Mouse (Mus musculus): ENCODE results near the gene Tbk1. TPM values are rescaled to one million over a fixed set of nuclear protein-coding genes. Genes with fewer than 3 reads are reported as not detected.

Gene Tbk1
- polyA plus RNA-seq, 1 experiment from 2014 or later = 36.3 TPM

DNA sequence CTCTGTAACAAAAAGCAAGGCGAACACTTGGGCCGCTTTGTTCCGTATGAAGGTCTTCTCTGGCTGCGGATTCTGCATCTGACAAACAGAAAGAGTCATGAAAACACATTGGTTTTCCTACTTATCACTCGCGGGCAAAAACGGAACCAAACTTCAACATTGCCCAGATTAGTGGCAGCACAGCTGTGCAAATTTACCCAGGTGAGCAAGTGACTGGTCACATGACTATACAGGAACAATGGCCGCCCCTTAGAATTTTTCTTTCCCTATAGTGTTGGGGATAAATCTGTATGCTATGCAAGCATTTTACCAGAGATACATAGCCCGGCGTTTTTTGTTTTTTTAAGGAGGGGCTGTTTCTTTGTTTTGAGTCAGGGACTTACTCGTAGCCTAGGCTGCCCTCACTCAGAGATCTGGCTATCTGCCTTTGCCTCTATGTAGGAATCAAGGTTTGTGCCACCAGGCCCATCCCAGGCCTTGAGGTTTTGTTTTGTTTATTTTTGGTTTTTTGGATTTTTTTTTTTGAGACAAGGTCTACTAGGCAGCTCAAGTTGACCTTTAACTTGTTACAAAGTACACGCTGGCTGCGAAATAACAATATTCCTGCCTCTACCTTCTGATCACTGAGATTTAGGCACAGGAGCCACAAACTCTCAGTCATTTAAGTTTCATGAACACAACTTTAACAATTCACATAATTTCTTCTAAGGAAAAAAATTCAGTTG, 28.7 kb upstream of the Tbk1 start:
- H3K27me3 ChIP-seq = no peaks in the 10 kb centered on the region
- no peak overlapping the region for H3K4me2 ChIP-seq (replicated peaks)
- no peak overlapping the region for H3K9ac ChIP-seq (replicated peaks)
- no peak overlapping the region for H3K4me3 ChIP-seq
- WGBS = 97% methylated on average over 13 of the region's 13 CpGs
- no peak for ATAC-seq (replicated peaks)
- no peaks in the 10 kb centered on the region for H3K9me3 ChIP-seq
- peaks cover 79% of the 10 kb centered on the region for H3K36me3 ChIP-seq
- H3K4me1 ChIP-seq = no peaks in the 10 kb centered on the region
- H3K27ac ChIP-seq (replicated peaks) = no peak overlapping the region

DNA sequence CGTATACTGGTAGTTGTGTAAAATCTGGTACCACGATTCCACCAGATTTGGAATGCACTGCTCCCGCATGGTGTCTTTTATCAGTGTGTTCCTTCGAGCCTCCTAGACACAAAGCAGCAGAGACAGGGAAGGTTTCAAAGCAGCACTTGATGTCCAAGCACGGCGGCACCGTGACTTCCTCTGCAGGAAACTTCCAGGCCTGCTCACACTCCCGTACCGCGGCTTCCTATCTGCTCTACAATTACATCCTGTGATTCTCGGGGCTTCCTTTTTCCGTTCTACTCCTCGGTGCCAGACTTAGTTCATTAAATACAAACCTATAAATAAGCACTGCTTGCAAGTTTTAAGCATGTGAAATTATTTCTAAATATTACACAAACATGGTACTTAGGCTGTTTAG, 27.0 kb upstream of the Tbk1 start:
- no peak overlapping the region for H3K4me3 ChIP-seq
- ATAC-seq (replicated peaks) = no peak
- 92% methylated on average over 13 of the region's 13 CpGs for WGBS
- H3K4me2 ChIP-seq (replicated peaks) = no peak overlapping the region
- no peak overlapping the region for H3K9ac ChIP-seq (replicated peaks)
- peaks cover 82% of the 10 kb centered on the region for H3K36me3 ChIP-seq
- no peaks in the 10 kb centered on the region for H3K4me1 ChIP-seq
- H3K9me3 ChIP-seq = no peaks in the 10 kb centered on the region
- H3K27ac ChIP-seq (replicated peaks) = no peak overlapping the region
- H3K27me3 ChIP-seq = no peaks in the 10 kb centered on the region

DNA sequence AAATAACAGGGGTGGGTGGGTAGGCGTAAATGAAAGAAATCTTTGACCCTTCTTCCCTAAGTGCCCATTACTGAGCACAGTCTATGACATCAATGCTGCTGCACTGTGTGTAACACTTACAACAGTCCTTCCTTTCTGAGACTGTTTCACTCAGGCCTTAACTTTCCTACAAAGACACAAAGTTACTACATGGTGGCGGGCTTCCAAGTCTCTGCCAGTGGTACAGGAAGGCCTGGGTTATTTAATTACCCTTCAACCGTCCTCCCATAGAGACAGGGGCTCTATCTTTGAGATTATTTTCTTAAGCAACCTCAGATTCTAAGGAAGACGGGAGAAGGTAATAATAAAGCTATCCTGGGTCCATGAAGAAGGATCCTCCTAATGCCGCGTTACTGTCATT, 25.9 kb upstream of the Tbk1 start:
- H3K9me3 ChIP-seq = no peaks in the 10 kb centered on the region
- no peaks in the 10 kb centered on the region for H3K27me3 ChIP-seq
- peaks cover 81% of the 10 kb centered on the region for H3K36me3 ChIP-seq
- no peak overlapping the region for H3K4me3 ChIP-seq
- H3K27ac ChIP-seq (replicated peaks) = no peak overlapping the region
- no peaks in the 10 kb centered on the region for H3K4me1 ChIP-seq
- no peak overlapping the region for H3K4me2 ChIP-seq (replicated peaks)
- no peak overlapping the region for H3K9ac ChIP-seq (replicated peaks)
- WGBS = 92% methylated on average over 6 of the region's 6 CpGs
- no peak for ATAC-seq (replicated peaks)

DNA sequence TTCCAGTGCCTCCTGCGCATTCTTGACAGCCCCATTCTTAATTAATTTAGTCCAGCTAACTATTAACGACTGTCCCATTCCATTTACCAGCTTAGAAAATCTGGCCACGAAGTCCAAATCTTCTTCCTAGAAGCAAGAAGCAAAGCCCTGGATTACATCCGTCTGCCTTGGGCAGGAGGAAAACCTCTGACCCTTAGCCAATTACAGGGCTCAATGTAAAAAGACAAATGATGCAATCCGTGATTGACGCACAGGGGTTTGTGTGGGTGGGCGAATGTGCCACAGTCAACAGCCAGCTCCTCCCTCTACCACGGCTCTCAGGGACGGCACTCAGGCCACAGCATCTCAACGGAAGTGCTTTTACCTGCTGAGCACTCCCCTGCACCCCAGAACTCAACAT, 25.0 kb upstream of the Tbk1 start:
- no peak overlapping the region for H3K4me2 ChIP-seq (replicated peaks)
- 62% methylated on average over 10 of the region's 10 CpGs for WGBS
- H3K4me1 ChIP-seq = no peaks in the 10 kb centered on the region
- no peaks in the 10 kb centered on the region for H3K27me3 ChIP-seq
- no peak overlapping the region for H3K9ac ChIP-seq (replicated peaks)
- no peak overlapping the region for H3K4me3 ChIP-seq
- H3K9me3 ChIP-seq = no peaks in the 10 kb centered on the region
- no peak for ATAC-seq (replicated peaks)
- H3K27ac ChIP-seq (replicated peaks) = no peak overlapping the region
- H3K36me3 ChIP-seq = peaks cover 81% of the 10 kb centered on the region

DNA sequence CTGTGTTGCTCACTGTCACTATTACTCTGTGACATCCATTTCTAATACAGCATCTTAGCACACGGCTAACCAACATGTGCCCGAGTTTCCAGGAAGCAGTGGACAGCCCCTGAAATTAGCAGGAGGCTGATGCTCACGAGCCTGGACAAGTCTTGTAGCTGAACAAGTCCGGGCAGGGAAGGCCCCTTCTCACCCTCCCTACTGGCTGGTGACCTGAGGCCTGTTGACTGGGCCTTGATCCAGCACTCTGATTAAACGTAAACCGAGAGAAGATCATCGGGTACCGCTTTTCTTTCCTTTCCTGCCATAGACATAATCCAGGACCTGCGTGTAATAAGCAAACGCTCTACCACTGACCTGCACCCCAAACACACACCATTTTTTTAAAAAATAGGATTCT, 21.6 kb upstream of the Tbk1 start:
- Histone ChIP-seq H3K4me1 (no peaks in the 10 kb centered on the region), H3K36me3 (peaks cover 88% of the 10 kb centered on the region), H3K9me3 (no peaks in the 10 kb centered on the region), H3K4me2 (replicated peaks) (no peak overlapping the region), H3K9ac (replicated peaks) (no peak overlapping the region), H3K27ac (replicated peaks) (no peak overlapping the region), H3K27me3 (no peaks in the 10 kb centered on the region), H3K4me3 (no peak overlapping the region)
- 94% methylated on average over 10 of the region's 10 CpGs for WGBS
- ATAC-seq (replicated peaks) = no peak

DNA sequence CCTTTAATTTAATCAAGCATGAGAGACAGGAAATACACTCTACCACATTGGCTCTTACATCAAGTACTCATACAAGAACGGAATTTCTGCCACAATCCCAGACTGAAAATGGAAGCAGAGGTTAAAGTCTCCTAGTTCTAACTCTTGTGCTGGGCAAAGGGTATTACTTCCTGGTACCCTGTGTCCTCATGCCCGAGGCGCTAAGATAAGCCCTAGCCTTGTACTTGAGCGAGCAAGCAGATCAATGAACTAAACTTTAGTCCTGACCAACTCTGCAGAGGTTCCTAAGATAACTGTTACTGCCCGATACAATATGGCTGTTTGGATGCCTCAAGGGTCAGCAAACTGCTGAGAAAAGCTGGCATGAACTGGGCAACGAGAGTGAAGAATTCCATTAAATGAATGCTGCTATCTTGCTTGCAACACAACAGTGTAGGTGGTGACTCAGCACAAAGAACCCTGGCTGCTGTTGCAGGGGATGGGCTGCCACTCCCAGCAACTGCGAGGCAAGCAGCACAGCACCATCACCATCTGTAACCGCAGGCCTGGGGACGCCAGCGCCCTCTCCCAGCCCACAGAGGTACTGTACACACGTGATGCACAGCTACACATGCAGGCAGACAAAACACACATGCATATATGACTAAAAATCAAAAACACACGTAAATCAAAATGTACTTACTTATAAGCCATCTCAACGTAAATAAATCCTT, 18.2 kb upstream of the Tbk1 start:
- H3K27ac ChIP-seq (replicated peaks) = no peak overlapping the region
- WGBS = 96% methylated on average over 13 of the region's 13 CpGs
- no peaks in the 10 kb centered on the region for H3K27me3 ChIP-seq
- no peak overlapping the region for H3K9ac ChIP-seq (replicated peaks)
- no peak overlapping the region for H3K4me3 ChIP-seq
- no peaks in the 10 kb centered on the region for H3K9me3 ChIP-seq
- no peak overlapping the region for H3K4me2 ChIP-seq (replicated peaks)
- peaks cover 85% of the 10 kb centered on the region for H3K36me3 ChIP-seq
- no peaks in the 10 kb centered on the region for H3K4me1 ChIP-seq
- no peak for ATAC-seq (replicated peaks)

DNA sequence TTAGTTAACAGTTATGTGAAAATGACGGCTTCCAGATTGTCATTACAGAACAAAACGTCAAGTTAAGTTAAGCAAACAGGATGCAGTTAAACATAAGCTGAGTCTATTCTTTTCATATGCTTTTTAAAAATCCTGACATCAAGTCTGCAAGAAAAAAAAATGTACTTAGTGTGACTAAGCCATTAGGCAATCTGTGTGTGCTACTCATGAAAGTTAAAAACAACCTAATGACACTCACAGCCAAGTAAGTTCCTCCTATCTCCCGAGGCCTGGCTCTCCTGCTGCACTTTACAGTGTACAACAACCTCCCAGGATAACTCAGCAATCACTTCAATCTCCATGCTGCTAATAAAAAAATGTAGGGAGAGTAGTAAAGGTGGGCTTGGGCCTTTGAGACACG, 17.0 kb upstream of the Tbk1 start:
- Histone ChIP-seq H3K36me3 (peaks cover 89% of the 10 kb centered on the region), H3K4me3 (no peak overlapping the region), H3K27ac (replicated peaks) (no peak overlapping the region), H3K27me3 (no peaks in the 10 kb centered on the region), H3K9me3 (no peaks in the 10 kb centered on the region), H3K4me2 (replicated peaks) (no peak overlapping the region), H3K4me1 (no peaks in the 10 kb centered on the region), H3K9ac (replicated peaks) (no peak overlapping the region)
- 93% methylated on average over 4 of the region's 4 CpGs for WGBS
- ATAC-seq (replicated peaks) = no peak

DNA sequence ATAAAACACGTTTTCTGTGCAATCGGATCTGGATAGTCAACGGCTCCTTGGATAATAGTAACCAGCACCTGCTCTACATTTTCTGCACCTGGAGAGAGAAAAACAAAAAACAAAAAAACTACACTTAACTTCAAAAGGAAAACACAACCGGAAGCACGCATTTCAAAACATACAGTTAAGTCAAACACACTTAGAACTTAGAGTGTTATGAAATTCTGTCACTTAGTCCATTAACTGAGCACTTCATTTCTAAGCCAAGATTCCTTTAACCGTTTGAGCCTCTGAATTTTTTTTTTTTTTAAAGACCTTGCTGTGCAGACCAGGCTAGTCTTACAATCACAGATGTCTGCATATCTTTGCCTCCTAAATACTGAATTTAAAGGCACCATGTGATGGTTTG, 14.7 kb upstream of the Tbk1 start:
- no peaks in the 10 kb centered on the region for H3K27me3 ChIP-seq
- no peaks in the 10 kb centered on the region for H3K4me1 ChIP-seq
- no peak for ATAC-seq (replicated peaks)
- 87% methylated on average over 6 of the region's 6 CpGs for WGBS
- no peak overlapping the region for H3K27ac ChIP-seq (replicated peaks)
- no peaks in the 10 kb centered on the region for H3K9me3 ChIP-seq
- H3K4me2 ChIP-seq (replicated peaks) = no peak overlapping the region
- H3K36me3 ChIP-seq = peaks cover 76% of the 10 kb centered on the region
- no peak overlapping the region for H3K4me3 ChIP-seq
- H3K9ac ChIP-seq (replicated peaks) = no peak overlapping the region

DNA sequence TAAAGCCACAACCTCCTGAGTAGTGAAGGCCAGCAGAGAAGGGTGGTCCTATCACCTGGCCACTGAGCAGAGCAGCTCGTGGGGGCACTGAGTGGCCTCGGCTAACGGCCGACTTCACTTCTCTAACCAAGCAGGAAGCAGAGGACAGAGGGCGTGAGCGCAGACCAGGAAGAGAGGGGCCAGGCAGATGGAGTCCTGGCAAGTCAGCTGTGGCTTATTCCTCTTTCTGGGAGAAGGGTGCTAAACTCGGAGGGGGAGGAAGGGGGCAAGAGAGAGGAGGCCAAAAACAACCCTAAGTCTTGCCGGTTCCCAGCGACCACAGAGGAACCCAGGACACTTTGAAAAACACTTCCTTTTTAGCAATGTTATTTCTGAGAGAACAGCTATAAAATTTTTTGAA, 10.0 kb upstream of the Tbk1 start:
- no peaks in the 10 kb centered on the region for H3K9me3 ChIP-seq
- H3K4me2 ChIP-seq (replicated peaks) = no peak overlapping the region
- no peaks in the 10 kb centered on the region for H3K4me1 ChIP-seq
- no peak overlapping the region for H3K27ac ChIP-seq (replicated peaks)
- no peak overlapping the region for H3K4me3 ChIP-seq
- H3K27me3 ChIP-seq = no peaks in the 10 kb centered on the region
- 89% methylated on average over 9 of the region's 9 CpGs for WGBS
- H3K9ac ChIP-seq (replicated peaks) = no peak overlapping the region
- no peak for ATAC-seq (replicated peaks)
- peaks cover 50% of the 10 kb centered on the region for H3K36me3 ChIP-seq

DNA sequence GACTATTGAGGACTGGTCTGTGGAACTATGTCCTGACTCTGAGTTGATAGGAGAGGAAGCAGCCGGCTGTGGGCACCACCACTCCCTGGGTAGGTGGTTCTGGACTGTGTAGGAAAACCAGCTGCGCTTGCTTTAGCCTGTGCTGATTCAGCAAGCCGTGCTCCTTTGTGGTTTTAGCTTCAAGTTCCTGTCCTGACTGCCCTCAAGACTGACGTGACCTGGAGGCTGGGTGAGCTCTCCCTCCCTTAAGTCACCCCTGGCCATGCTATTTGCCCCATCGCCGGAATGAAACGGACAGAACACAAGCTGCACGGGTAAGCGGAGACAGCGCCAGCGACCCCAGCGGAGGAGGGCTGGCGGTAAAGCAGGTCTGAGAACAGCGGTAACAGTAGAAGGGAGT, 4.5 kb upstream of the Tbk1 start:
- Histone ChIP-seq H3K36me3 (peaks cover 20% of the 10 kb centered on the region), H3K9me3 (no peaks in the 10 kb centered on the region), H3K4me3 (no peak overlapping the region), H3K4me1 (no peaks in the 10 kb centered on the region), H3K9ac (replicated peaks) (no peak overlapping the region), H3K4me2 (replicated peaks) (no peak overlapping the region), H3K27ac (replicated peaks) (no peak overlapping the region), H3K27me3 (no peaks in the 10 kb centered on the region)
- no peak for ATAC-seq (replicated peaks)
- WGBS = 93% methylated on average over 14 of the region's 14 CpGs

DNA sequence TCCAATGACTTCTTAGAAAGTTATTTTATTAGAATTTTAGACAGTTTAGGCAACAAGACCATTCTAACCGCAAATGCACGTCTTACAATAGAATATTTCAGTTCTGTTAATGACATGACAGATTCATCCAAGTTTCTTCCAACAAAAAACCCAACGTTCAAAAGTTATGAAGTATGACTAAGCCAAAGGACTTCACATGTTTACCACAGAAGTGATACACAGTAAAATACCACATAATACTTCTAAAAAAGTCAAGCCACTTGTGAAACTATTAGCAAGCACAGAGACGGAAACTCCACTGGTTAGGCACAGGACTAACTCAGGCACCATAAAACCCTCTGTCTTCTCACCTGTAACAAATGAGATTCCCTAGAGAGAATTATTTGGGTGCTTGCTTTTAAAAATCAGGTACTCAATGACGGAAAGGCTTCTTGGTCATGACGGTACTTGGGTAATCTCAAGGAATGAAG, 819 bp upstream of the Tbk1 start:
- H3K36me3 ChIP-seq = peaks cover 19% of the 10 kb centered on the region
- no peak for ATAC-seq (replicated peaks)
- H3K4me1 ChIP-seq = peaks cover 13% of the 10 kb centered on the region
- H3K27me3 ChIP-seq = no peaks in the 10 kb centered on the region
- H3K4me2 ChIP-seq (replicated peaks) = peak overlapping the region; percentile 66
- 63% methylated on average over 6 of the region's 6 CpGs for WGBS
- H3K9ac ChIP-seq (replicated peaks) = peak overlapping the region; percentile 81; the same call in 1 of the 2 replicates
- peak overlapping the region; percentile 58; the same call in 1 of the 2 replicates for H3K27ac ChIP-seq (replicated peaks)
- H3K4me3 ChIP-seq = peak overlapping the region; percentile 77
- H3K9me3 ChIP-seq = no peaks in the 10 kb centered on the region

DNA sequence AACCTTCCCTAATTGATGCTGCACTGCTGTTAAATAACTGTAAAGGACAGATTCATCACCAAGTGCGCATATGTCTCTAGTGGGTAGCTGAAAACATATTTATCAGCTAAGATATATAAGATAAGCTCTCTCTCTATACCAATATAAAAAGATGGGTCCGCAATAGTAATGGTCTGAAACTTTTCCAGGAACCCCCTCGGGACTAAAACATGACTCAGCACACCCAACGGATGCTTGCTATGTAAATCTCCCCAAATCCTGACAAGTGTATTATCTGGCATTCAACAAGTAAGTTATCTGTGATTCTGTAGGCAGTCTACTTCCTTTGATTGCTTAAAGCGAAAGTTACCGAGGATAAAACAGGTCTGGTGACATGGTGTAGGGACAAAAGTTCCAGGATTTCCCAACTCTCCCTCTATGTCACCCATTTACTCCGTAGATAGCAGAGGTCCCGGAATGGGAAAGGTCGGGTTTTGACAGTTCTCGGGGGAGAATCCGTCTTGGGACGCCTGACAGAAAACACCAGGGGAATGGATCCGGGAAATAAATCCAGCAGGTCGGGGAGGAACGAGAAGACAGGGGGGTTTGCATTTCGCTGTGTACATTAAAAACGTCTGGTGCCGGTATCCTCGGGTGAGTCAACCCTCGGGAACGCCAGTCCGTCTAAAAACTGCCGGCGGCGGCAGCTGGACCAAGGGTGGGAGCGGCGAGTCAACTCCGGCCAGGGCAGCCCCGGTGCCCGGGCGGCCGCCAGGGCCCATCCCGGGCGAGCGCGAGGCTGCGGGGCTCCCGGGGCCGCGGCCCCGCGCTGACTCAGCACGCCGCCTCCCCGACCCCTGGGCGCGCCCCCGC, 570 bp downstream of the Tbk1 start:
- Histone ChIP-seq H3K4me2 (replicated peaks) (peak overlapping the region; percentile 66), H3K4me3 (peak overlapping the region; percentile 77), H3K4me1 (peaks cover 13% of the 10 kb centered on the region), H3K9me3 (no peaks in the 10 kb centered on the region), H3K27ac (replicated peaks) (0 out of 2 replicates have a peak overlapping the region, but pooled peaks have one; percentile 20), H3K36me3 (peaks cover 22% of the 10 kb centered on the region), H3K9ac (replicated peaks) (peak overlapping the region; percentile 81), H3K27me3 (no peaks in the 10 kb centered on the region)
- peak; percentile 79 for ATAC-seq (replicated peaks)
- WGBS = 3% methylated on average over 46 of the region's 48 CpGs

Data from forebrain, embryonic 15.5 days (tissue).